Mouse (Mus musculus): Measurements from ENCODE around the gene Zfp978. TPM values are rescaled to one million over a fixed set of nuclear protein-coding genes. Genes with fewer than 3 reads are reported as not detected.

Gene Zfp978
- not detected for polyA plus RNA-seq (2015; fragmentation: Illumina TruSeq; extraction: RNeasy Lipid Tissue Mini Kit (QIAGEN cat#74804); ENCODE audit: insufficient read depth, low replicate concordance)

DNA sequence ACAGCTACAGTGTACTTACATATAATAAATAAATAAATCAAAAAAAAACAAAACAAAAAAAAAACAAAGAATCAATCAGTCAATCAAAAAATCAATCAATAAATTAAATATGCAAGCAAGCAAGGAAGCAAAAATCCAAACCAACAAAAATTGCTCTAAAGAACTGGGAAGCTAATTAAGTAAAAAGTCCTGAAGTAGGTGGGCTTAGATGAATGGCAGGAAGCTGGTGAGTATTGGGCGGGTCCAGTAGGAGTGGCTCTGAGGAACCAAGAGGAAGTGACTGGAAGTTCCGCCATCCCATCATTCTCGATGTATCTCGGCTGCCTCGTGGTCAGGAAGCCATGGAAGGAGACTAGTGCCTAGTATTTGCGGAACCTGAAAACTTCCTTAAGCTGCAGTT lies at the start of gene Zfp978:
Gene Zfp978, plus strand, starts transcription at position 301 of the 400 bp plus-strand sequence.

Other genes with a start within 250 kb of the Zfp978 start
- 23.8 TPM for gene Zfp991, start 229.3 kb upstream of the Zfp978 start, polyA plus RNA-seq (2015; fragmentation: Illumina TruSeq; extraction: RNeasy Lipid Tissue Mini Kit (QIAGEN cat#74804); ENCODE audit: insufficient read depth, low replicate concordance)
- 0.52 TPM for gene Zfp988, start 55.6 kb upstream of the Zfp978 start, polyA plus RNA-seq (2015; fragmentation: Illumina TruSeq; extraction: RNeasy Lipid Tissue Mini Kit (QIAGEN cat#74804); ENCODE audit: insufficient read depth, low replicate concordance)
- gene Zfp982, start 131.1 kb downstream of the Zfp978 start, polyA plus RNA-seq (2015; fragmentation: Illumina TruSeq; extraction: RNeasy Lipid Tissue Mini Kit (QIAGEN cat#74804); ENCODE audit: insufficient read depth, low replicate concordance), result 3.9 TPM
- 0.41 TPM for gene Gm16503, start 178.9 kb downstream of the Zfp978 start, polyA plus RNA-seq (2015; fragmentation: Illumina TruSeq; extraction: RNeasy Lipid Tissue Mini Kit (QIAGEN cat#74804); ENCODE audit: insufficient read depth, low replicate concordance)
- gene Zfp985, start 192.0 kb downstream of the Zfp978 start, polyA plus RNA-seq (2015; fragmentation: Illumina TruSeq; extraction: RNeasy Lipid Tissue Mini Kit (QIAGEN cat#74804); ENCODE audit: insufficient read depth, low replicate concordance), result 0.32 TPM

Measured in spleen, adult 10 weeks (tissue).